Mouse (Mus musculus): ENCODE results near the gene Tlr7. TPM values are rescaled to one million over a fixed set of nuclear protein-coding genes. Genes with fewer than 3 reads are reported as not detected.
"Not testable (repeated sequence)": the region's sequence is repeated elsewhere in the genome, so short reads cannot be mapped to it uniquely, and the experiment has no call there.

The Tlr7 gene
- 0.65 and 0.74 TPM in 2 replicates for polyA plus RNA-seq (2015; fragmentation: Nextera tagmentation; extraction: Ambion mirVana)

- DNase-seq (ENCODE audit: low spot score) (no peak), ATAC-seq (replicated peaks; ENCODE audit: low FRiP score, low read depth) (no peak)
- TF ChIP-seq CTCF (IDR thresholded peaks at IDR 0.05; ENCODE audit: low read depth), result no peak
- Histone ChIP-seq H3K4me3 (replicated peaks; ENCODE audit: low read depth, low read length) (no peak within 1 kb of the TSS), H3K36me3 (ENCODE audit: insufficient read depth, low read length) (no peaks in the 10 kb centered on the region), H3K9ac (ENCODE audit: low read depth, low read length) (no peak within 1 kb of the TSS), H3K4me1 (replicated peaks; ENCODE audit: insufficient read depth, low read length) (no peaks in the 10 kb centered on the region), H3K27ac (no peak within 1 kb of the TSS), H3K27me3 (ENCODE audit: insufficient read depth, low read length) (no peaks in the 10 kb centered on the region), H3K9me3 (replicated peaks; ENCODE audit: low read length) (no peaks in the 10 kb centered on the region), H3K4me2 (ENCODE audit: low read length) (no peak within 1 kb of the TSS)
- WGBS, result 69% methylated on average over 6 of the region's 6 CpGs
Measured at GRCm38 (mm10) chrX:167330399-167330798, at the start of gene Tlr7. Gene Tlr7, minus strand, starts transcription at chrX:167330558.

- no peaks in the 10 kb centered on the region for H3K9me3 ChIP-seq (replicated peaks; ENCODE audit: low read length)
- H3K9ac ChIP-seq (ENCODE audit: low read depth, low read length), result no peak overlapping the region
- H3K4me1 ChIP-seq (replicated peaks; ENCODE audit: insufficient read depth, low read length), result no peaks in the 10 kb centered on the region
- no peak for TF ChIP-seq CTCF (IDR thresholded peaks at IDR 0.05; ENCODE audit: low read depth)
- no peaks in the 10 kb centered on the region; the same call in 1 of the 2 replicates for H3K27me3 ChIP-seq (ENCODE audit: insufficient read depth, low read length)
- 64% methylated on average over 4 of the region's 4 CpGs for WGBS
- H3K27ac ChIP-seq, result no peak overlapping the region
- no peaks in the 10 kb centered on the region for H3K36me3 ChIP-seq (ENCODE audit: insufficient read depth, low read length)
- DNase-seq (ENCODE audit: low spot score) (no peak), ATAC-seq (replicated peaks; ENCODE audit: low FRiP score, low read depth) (no peak)
- no peak overlapping the region for H3K4me2 ChIP-seq (ENCODE audit: low read length)
- H3K4me3 ChIP-seq (replicated peaks; ENCODE audit: low read depth, low read length), result no peak overlapping the region
Measured at GRCm38 (mm10) chrX:167380073-167380472, 49.7 kb upstream of the Tlr7 start.

GRCm38 (mm10) chrX:167361231-167361630, 30.9 kb upstream of the Tlr7 start:
- not testable (repeated sequence) for H3K27me3 ChIP-seq (ENCODE audit: insufficient read depth, low read length); H3K4me1 ChIP-seq (replicated peaks; ENCODE audit: insufficient read depth, low read length); H3K4me3 ChIP-seq (replicated peaks; ENCODE audit: low read depth, low read length); H3K36me3 ChIP-seq (ENCODE audit: insufficient read depth, low read length); ATAC-seq (replicated peaks; ENCODE audit: low FRiP score, low read depth); H3K27ac ChIP-seq; H3K4me2 ChIP-seq (ENCODE audit: low read length); H3K9me3 ChIP-seq (replicated peaks; ENCODE audit: low read length); DNase-seq (ENCODE audit: low spot score); H3K9ac ChIP-seq (ENCODE audit: low read depth, low read length)
- WGBS, result 93% methylated on average over 3 of the region's 3 CpGs

GRCm38 (mm10) chrX:167359704-167360103, 29.3 kb upstream of the Tlr7 start:
- no peaks in the 10 kb centered on the region for H3K9me3 ChIP-seq (replicated peaks; ENCODE audit: low read length)
- DNase-seq (ENCODE audit: low spot score) (no peak), ATAC-seq (replicated peaks; ENCODE audit: low FRiP score, low read depth) (no peak)
- no peaks in the 10 kb centered on the region for H3K4me1 ChIP-seq (replicated peaks; ENCODE audit: insufficient read depth, low read length)
- TF ChIP-seq CTCF (IDR thresholded peaks at IDR 0.05; ENCODE audit: low read depth), result no peak
- H3K27ac ChIP-seq, result no peak overlapping the region
- no peaks in the 10 kb centered on the region for H3K36me3 ChIP-seq (ENCODE audit: insufficient read depth, low read length)
- no peaks in the 10 kb centered on the region for H3K27me3 ChIP-seq (ENCODE audit: insufficient read depth, low read length)
- no peak overlapping the region for H3K9ac ChIP-seq (ENCODE audit: low read depth, low read length)
- H3K4me3 ChIP-seq (replicated peaks; ENCODE audit: low read depth, low read length), result no peak overlapping the region
- 83% methylated on average over 7 of the region's 7 CpGs for WGBS
- no peak overlapping the region for H3K4me2 ChIP-seq (ENCODE audit: low read length)

- DNase-seq (ENCODE audit: low spot score) (peak; percentile 44), ATAC-seq (replicated peaks; ENCODE audit: low FRiP score, low read depth) (no peak)
- WGBS, result 70% methylated on average over 2 of the region's 2 CpGs
- H3K4me3 ChIP-seq (replicated peaks; ENCODE audit: low read depth, low read length), result no peak overlapping the region
- H3K4me2 ChIP-seq (ENCODE audit: low read length), result no peak overlapping the region
- TF ChIP-seq CTCF (IDR thresholded peaks at IDR 0.05; ENCODE audit: low read depth), result peak; percentile 59
- no peaks in the 10 kb centered on the region for H3K9me3 ChIP-seq (replicated peaks; ENCODE audit: low read length)
- no peaks in the 10 kb centered on the region for H3K4me1 ChIP-seq (replicated peaks; ENCODE audit: insufficient read depth, low read length)
- no peaks in the 10 kb centered on the region for H3K27me3 ChIP-seq (ENCODE audit: insufficient read depth, low read length)
- H3K9ac ChIP-seq (ENCODE audit: low read depth, low read length), result no peak overlapping the region
- H3K27ac ChIP-seq, result no peak overlapping the region
- no peaks in the 10 kb centered on the region for H3K36me3 ChIP-seq (ENCODE audit: insufficient read depth, low read length)
Measured at GRCm38 (mm10) chrX:167357415-167357814, 27.1 kb upstream of the Tlr7 start.

- TF ChIP-seq CTCF (IDR thresholded peaks at IDR 0.05; ENCODE audit: low read depth), result no peak
- Histone ChIP-seq H3K4me1 (replicated peaks; ENCODE audit: insufficient read depth, low read length) (no peaks in the 10 kb centered on the region), H3K9me3 (replicated peaks; ENCODE audit: low read length) (no peaks in the 10 kb centered on the region), H3K4me2 (ENCODE audit: low read length) (no peak overlapping the region), H3K4me3 (replicated peaks; ENCODE audit: low read depth, low read length) (no peak overlapping the region), H3K9ac (ENCODE audit: low read depth, low read length) (no peak overlapping the region), H3K27ac (no peak overlapping the region), H3K27me3 (ENCODE audit: insufficient read depth, low read length) (no peaks in the 10 kb centered on the region), H3K36me3 (ENCODE audit: insufficient read depth, low read length) (no peaks in the 10 kb centered on the region)
- DNase-seq (ENCODE audit: low spot score) (no peak), ATAC-seq (replicated peaks; ENCODE audit: low FRiP score, low read depth) (no peak)
- 77% methylated on average over 3 of the region's 3 CpGs for WGBS
Measured at GRCm38 (mm10) chrX:167355965-167356364, 25.6 kb upstream of the Tlr7 start.

- ATAC-seq (replicated peaks; ENCODE audit: low FRiP score, low read depth) (no peak), DNase-seq (ENCODE audit: low spot score) (no peak)
- TF ChIP-seq CTCF (IDR thresholded peaks at IDR 0.05; ENCODE audit: low read depth), result no peak
- Histone ChIP-seq H3K36me3 (ENCODE audit: insufficient read depth, low read length) (no peaks in the 10 kb centered on the region), H3K4me2 (ENCODE audit: low read length) (no peak overlapping the region), H3K4me3 (replicated peaks; ENCODE audit: low read depth, low read length) (no peak overlapping the region), H3K4me1 (replicated peaks; ENCODE audit: insufficient read depth, low read length) (no peaks in the 10 kb centered on the region), H3K9me3 (replicated peaks; ENCODE audit: low read length) (no peaks in the 10 kb centered on the region), H3K27me3 (ENCODE audit: insufficient read depth, low read length) (no peaks in the 10 kb centered on the region), H3K9ac (ENCODE audit: low read depth, low read length) (no peak overlapping the region), H3K27ac (no peak overlapping the region)
- 87% methylated on average over 2 of the region's 2 CpGs for WGBS
Measured at GRCm38 (mm10) chrX:167353617-167354016, 23.3 kb upstream of the Tlr7 start.
